Mouse (Mus musculus) layer of hippocampus, adult 2 months (tissue): ENCODE measurements around the gene Trip11. TPM values are rescaled to one million over a fixed set of nuclear protein-coding genes. Genes with fewer than 3 reads are reported as not detected.

Experiments
- DNase-seq, 2 experiments: peaks; one replicate each; pipeline ENCODE4 v3.0.0; 2022; ENCODE audit warnings: low spot score in 2 of 2
- H3K27ac ChIP-seq: fragments of 200-600 bp; 2 replicates; pipeline ENCODE4 v1.8.1; 2022
- H3K4me3 ChIP-seq: fragments of 200-600 bp; 2 replicates; pipeline ENCODE4 v1.8.1; 2022; ENCODE audit warnings: mild to moderate bottlenecking
- CTCF ChIP-seq: fragments of 200-600 bp; conservative IDR thresholded peaks from 2 replicates; pipeline ENCODE4 v1.8.1; 2022; ENCODE audit warnings: antibody characterized with exemption, mild to moderate bottlenecking, moderate library complexity
- total RNA-seq, 2 experiments: library from RNA; stranded (reverse); gene quantifications; 2 replicates each; pipeline ENCODE4 v1.2.3; 2021

Gene Trip11
- total RNA-seq, 2 experiments from 2014 or later: 31.8 to 32.9 TPM

DNA sequence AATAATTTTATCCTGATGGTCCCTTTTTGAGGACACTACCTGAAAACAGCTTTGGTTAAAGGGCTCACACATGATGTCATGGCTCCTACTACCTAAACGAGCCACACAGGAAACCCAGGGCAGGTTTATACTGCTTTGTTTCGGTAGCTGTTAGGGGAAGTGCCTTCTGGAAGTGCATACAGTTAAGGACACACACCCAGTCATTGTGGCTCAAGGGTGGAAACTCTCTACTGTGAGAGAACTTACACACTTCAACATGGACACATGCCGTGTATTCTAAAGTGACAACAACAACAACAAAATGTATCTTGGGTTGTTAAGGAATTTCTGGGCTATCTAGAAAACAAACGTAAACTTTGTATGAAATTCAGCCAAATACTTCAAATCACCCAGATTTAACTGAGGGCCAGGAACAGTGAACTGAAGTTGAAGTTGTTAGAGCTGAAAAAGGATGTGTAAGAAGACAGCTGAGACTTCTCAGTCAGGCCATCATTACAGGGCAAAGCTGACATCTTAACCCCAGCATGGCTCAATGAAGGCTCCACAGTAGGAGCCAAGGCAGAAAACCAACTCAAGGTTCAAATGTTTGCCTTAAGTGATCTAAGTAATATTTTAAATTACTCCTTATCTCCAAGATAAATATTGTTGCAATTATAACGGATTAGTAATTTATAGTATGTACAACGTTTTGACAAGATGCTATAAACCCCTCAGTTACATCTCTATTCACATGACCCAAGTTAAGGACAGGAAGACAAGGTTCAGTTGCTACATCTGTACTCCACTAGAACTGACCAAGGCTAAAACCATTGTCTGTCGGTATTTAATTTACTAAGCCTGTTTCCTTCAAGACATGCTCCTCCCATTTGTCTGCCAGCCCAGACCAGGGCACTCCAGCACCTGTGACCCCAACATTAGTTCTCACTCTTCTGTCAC is 80.6 kb downstream of the Trip11 start:
- no peak for DNase-seq
- no peak overlapping the region for H3K4me3 ChIP-seq
- no peak for TF ChIP-seq CTCF

GRCm38 (mm10) chr12:101831221-101831620 is 81.8 kb downstream of the Trip11 start:
- Histone ChIP-seq H3K4me3 (no peak overlapping the region), H3K27ac (no peak overlapping the region)
- DNase-seq: no peak
- no peak for TF ChIP-seq CTCF

More for the DNA sequence above, 80.6 kb downstream of the Trip11 start:
- no peak overlapping the region for H3K27ac ChIP-seq

DNA sequence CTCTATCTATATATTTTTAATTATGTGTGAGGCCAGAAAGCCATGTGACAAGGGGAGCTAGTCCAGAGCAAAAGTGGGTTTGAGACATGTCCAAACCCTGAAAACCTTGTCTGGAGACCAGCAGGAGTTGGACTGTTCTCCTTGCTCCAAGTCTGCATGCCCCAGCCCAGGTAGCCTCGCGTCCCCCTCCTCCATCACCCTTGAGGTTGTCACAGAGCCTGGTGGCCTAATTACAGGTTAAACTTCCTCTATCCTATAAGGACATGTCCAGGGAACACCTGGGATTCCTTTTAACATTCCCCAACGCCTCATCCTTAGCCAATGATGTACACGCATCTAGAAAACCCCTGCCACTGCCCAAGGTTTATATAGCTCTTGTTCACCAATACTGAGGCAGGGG is 89.9 kb downstream of the Trip11 start:
- no peak for DNase-seq
- TF ChIP-seq CTCF: no peak
- H3K4me3 ChIP-seq: no peak overlapping the region

GRCm38 (mm10) chr12:101821596-101821995 is 91.5 kb downstream of the Trip11 start:
- Histone ChIP-seq H3K4me3 (no peak overlapping the region), H3K27ac (no peak overlapping the region)
- no peak for TF ChIP-seq CTCF
- DNase-seq: no peak

More for the DNA sequence above, 89.9 kb downstream of the Trip11 start:
- H3K27ac ChIP-seq: no peak overlapping the region

DNA sequence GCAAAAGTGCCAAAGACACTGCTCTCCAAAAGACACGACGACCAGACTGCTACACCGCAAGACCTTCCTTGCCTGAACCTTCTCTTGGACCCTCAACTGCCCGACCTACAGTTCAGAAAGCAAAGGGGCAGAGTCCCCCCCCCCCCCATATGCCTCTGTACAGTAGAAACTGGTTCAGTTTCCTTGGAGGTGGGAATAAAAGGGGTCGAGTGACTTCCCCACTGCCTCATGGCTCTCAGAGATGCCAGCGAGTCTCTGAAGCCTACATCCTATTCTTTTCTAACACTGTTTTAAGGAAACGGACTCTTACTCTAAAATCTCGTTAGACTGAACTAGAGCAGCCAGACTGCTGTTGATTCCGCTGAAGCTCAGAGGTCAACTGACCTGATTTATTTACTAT is 93.5 kb downstream of the Trip11 start:
- DNase-seq: no peak
- Histone ChIP-seq H3K27ac (no peak overlapping the region), H3K4me3 (peak overlapping the region; percentile 57; the same call in 1 of the 2 replicates)
- TF ChIP-seq CTCF: no peak

GRCm38 (mm10) chr12:101818608-101819370 is 94.3 kb downstream of the Trip11 start, which contains the start of gene Fbln5:
TSS of gene Fbln5 (minus strand) at chr12:101819055.
- no peak for DNase-seq
- Histone ChIP-seq H3K27ac (no peak within 1 kb of the TSS), H3K4me3 (peak within 1 kb of the TSS; percentile 57)
- no peak for TF ChIP-seq CTCF

DNA sequence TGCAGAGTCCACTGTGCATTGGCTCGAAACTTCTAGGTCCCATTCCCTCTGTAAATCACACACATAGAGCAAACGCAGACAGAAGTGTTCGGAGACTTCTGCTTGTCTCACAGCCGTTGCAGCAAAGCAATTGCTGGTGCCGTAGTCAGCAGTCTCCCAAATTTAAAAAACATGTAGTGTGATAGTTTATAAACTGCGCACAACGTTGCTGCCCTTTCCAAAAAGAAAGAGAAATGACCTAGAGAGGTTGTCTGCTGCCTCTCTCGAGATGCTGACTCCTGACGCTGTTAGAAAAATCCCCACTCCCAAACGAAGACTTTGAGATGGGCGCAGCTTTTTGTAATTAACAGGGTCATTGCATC is 94.8 kb downstream of the Trip11 start:
- Histone ChIP-seq H3K4me3 (peak overlapping the region; percentile 57), H3K27ac (no peak overlapping the region)
- TF ChIP-seq CTCF: no peak
- DNase-seq: no peak

- TF ChIP-seq CTCF: peak; percentile 42
- no peak for DNase-seq
- Histone ChIP-seq H3K27ac (no peak overlapping the region), H3K4me3 (no peak overlapping the region)
These were observed 96.3 kb downstream of the Trip11 start for GRCm38 (mm10) chr12:101816810-101817209.

GRCm38 (mm10) chr12:101815796-101816195 is 97.3 kb downstream of the Trip11 start:
- Histone ChIP-seq H3K4me3 (no peak overlapping the region), H3K27ac (no peak overlapping the region)
- no peak for DNase-seq
- TF ChIP-seq CTCF: no peak

GRCm38 (mm10) chr12:101814423-101814822 is 98.6 kb downstream of the Trip11 start:
- Histone ChIP-seq H3K4me3 (no peak overlapping the region), H3K27ac (no peak overlapping the region)
- TF ChIP-seq CTCF: no peak
- no peak for DNase-seq

DNA sequence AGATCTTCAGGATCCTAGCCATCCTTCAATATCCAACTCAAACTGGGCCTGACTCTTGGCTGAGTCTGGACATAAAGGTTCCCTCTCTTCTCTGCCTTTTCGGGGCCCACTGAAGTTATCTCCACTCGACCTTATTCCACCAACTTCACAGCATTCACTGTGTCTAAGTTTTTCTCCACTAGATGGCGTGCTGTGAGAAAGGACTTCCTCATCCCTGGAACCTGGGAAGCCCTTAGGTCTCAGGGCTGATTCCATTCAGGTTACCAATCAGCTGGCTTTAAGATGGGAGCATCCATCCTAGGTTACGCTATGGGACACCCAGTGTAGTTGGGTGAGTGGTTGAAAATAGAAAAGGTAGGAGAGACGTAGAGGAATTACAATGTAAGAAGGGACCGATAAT is 101.9 kb downstream of the Trip11 start:
- DNase-seq: peak in 1 of 2 experiments; percentile 39
- TF ChIP-seq CTCF: peak; percentile 79
- Histone ChIP-seq H3K27ac (no peak overlapping the region), H3K4me3 (no peak overlapping the region)

GRCm38 (mm10) chr12:101810515-101810914 is 102.6 kb downstream of the Trip11 start:
- Histone ChIP-seq H3K4me3 (no peak overlapping the region), H3K27ac (no peak overlapping the region)
- no peak for TF ChIP-seq CTCF
- no peak for DNase-seq

DNA sequence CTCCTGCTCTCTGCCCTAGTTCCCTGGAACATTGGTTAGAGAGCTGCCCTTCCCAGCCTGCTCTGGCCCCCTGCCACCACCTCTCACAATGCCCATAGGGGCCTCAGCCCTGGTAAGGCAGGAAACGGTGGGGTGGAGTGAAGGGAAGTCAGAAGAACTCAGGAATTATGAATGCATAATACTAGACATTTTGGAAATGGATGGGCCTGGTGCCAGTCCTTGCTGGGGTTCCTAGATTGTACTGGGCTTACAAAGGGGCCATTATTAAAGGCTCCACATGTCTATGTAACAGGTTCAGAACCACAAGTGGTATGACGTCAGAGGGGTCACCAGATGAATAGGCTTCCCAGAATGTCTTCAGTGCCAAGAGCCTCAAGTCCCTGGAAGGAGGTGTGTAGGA is 105.7 kb downstream of the Trip11 start:
- TF ChIP-seq CTCF: no peak
- no peak for DNase-seq
- H3K4me3 ChIP-seq: no peak overlapping the region
- H3K27ac ChIP-seq: no peak overlapping the region
